Mouse (Mus musculus): ENCODE data around the gene Tmem30b. TPM values are rescaled to one million over a fixed set of nuclear protein-coding genes. Genes with fewer than 3 reads are reported as not detected.
"Not testable (repeated sequence)": the region's sequence is repeated elsewhere in the genome, so short reads cannot be mapped to it uniquely, and the experiment has no call there.

Tmem30b gene
- polyA plus RNA-seq, 1 experiment: 0.27 TPM

GRCm38 (mm10) chr12:73537499-73538138 is 8.6 kb downstream of the Tmem30b start:
- TF ChIP-seq POLR2A (IDR thresholded peaks at IDR 0.05; ENCODE audit: extremely low read depth, insufficient read depth, low read length): no peak
- no peak for TF ChIP-seq CTCF (IDR thresholded peaks at IDR 0.05; ENCODE audit: extremely low read depth, insufficient read depth, low read length)
- H3K4me3 ChIP-seq (ENCODE audit: insufficient read depth, low read length): no peak overlapping the region
- no peaks in the 10 kb centered on the region for H3K4me1 ChIP-seq (ENCODE audit: control insufficient read depth, insufficient read depth, low read length)
- no peak overlapping the region for H3K27ac ChIP-seq (ENCODE audit: insufficient read depth, low read length)

- Histone ChIP-seq H3K4me3 (ENCODE audit: insufficient read depth, low read length) (no peak overlapping the region), H3K27ac (ENCODE audit: insufficient read depth, low read length) (no peak overlapping the region), H3K4me1 (ENCODE audit: control insufficient read depth, insufficient read depth, low read length) (no peaks in the 10 kb centered on the region)
- TF ChIP-seq CTCF (IDR thresholded peaks at IDR 0.05; ENCODE audit: extremely low read depth, insufficient read depth, low read length): peak; percentile 42; the same call in 1 of the 2 replicates
- no peak for TF ChIP-seq POLR2A (IDR thresholded peaks at IDR 0.05; ENCODE audit: extremely low read depth, insufficient read depth, low read length)
Measured at GRCm38 (mm10) chr12:73534591-73534990, 11.6 kb downstream of the Tmem30b start.

- Histone ChIP-seq H3K4me3 (ENCODE audit: insufficient read depth, low read length) (no peak overlapping the region), H3K27ac (ENCODE audit: insufficient read depth, low read length) (no peak overlapping the region), H3K4me1 (ENCODE audit: control insufficient read depth, insufficient read depth, low read length) (no peaks in the 10 kb centered on the region)
- TF ChIP-seq CTCF (IDR thresholded peaks at IDR 0.05; ENCODE audit: extremely low read depth, insufficient read depth, low read length) (no peak), POLR2A (IDR thresholded peaks at IDR 0.05; ENCODE audit: extremely low read depth, insufficient read depth, low read length) (no peak)
Measured at GRCm38 (mm10) chr12:73531889-73532479, 14.2 kb downstream of the Tmem30b start.

GRCm38 (mm10) chr12:73529590-73529989 is 16.6 kb downstream of the Tmem30b start:
- no peak overlapping the region for H3K4me3 ChIP-seq (ENCODE audit: insufficient read depth, low read length)
- no peak for TF ChIP-seq POLR2A (IDR thresholded peaks at IDR 0.05; ENCODE audit: extremely low read depth, insufficient read depth, low read length)
- no peaks in the 10 kb centered on the region for H3K4me1 ChIP-seq (ENCODE audit: control insufficient read depth, insufficient read depth, low read length)
- no peak overlapping the region for H3K27ac ChIP-seq (ENCODE audit: insufficient read depth, low read length)

- H3K27ac ChIP-seq (ENCODE audit: insufficient read depth, low read length): no peak overlapping the region
- no peak overlapping the region for H3K4me3 ChIP-seq (ENCODE audit: insufficient read depth, low read length)
- no peaks in the 10 kb centered on the region for H3K4me1 ChIP-seq (ENCODE audit: control insufficient read depth, insufficient read depth, low read length)
- TF ChIP-seq POLR2A (IDR thresholded peaks at IDR 0.05; ENCODE audit: extremely low read depth, insufficient read depth, low read length): no peak
- TF ChIP-seq CTCF (IDR thresholded peaks at IDR 0.05; ENCODE audit: extremely low read depth, insufficient read depth, low read length): no peak
Measured at GRCm38 (mm10) chr12:73529131-73529530, 17.1 kb downstream of the Tmem30b start.

- H3K4me1 ChIP-seq (ENCODE audit: control insufficient read depth, insufficient read depth, low read length); H3K4me3 ChIP-seq (ENCODE audit: insufficient read depth, low read length); H3K27ac ChIP-seq (ENCODE audit: insufficient read depth, low read length): not testable (repeated sequence)
Measured at GRCm38 (mm10) chr12:73528142-73528541, 18.1 kb downstream of the Tmem30b start.

- Histone ChIP-seq H3K4me3 (ENCODE audit: insufficient read depth, low read length) (no peak overlapping the region), H3K4me1 (ENCODE audit: control insufficient read depth, insufficient read depth, low read length) (no peaks in the 10 kb centered on the region), H3K27ac (ENCODE audit: insufficient read depth, low read length) (no peak overlapping the region)
- no peak for TF ChIP-seq CTCF (IDR thresholded peaks at IDR 0.05; ENCODE audit: extremely low read depth, insufficient read depth, low read length)
- TF ChIP-seq POLR2A (IDR thresholded peaks at IDR 0.05; ENCODE audit: extremely low read depth, insufficient read depth, low read length): no peak
Measured at GRCm38 (mm10) chr12:73525254-73525885, 20.8 kb downstream of the Tmem30b start.

GRCm38 (mm10) chr12:73523066-73523465 is 23.1 kb downstream of the Tmem30b start:
- no peak overlapping the region for H3K27ac ChIP-seq (ENCODE audit: insufficient read depth, low read length)
- no peaks in the 10 kb centered on the region for H3K4me1 ChIP-seq (ENCODE audit: control insufficient read depth, insufficient read depth, low read length)
- TF ChIP-seq POLR2A (IDR thresholded peaks at IDR 0.05; ENCODE audit: extremely low read depth, insufficient read depth, low read length): no peak
- no peak for TF ChIP-seq CTCF (IDR thresholded peaks at IDR 0.05; ENCODE audit: extremely low read depth, insufficient read depth, low read length)
- H3K4me3 ChIP-seq (ENCODE audit: insufficient read depth, low read length): no peak overlapping the region

GRCm38 (mm10) chr12:73521944-73522343 is 24.2 kb downstream of the Tmem30b start:
- no peak overlapping the region for H3K4me3 ChIP-seq (ENCODE audit: insufficient read depth, low read length)
- TF ChIP-seq CTCF (IDR thresholded peaks at IDR 0.05; ENCODE audit: extremely low read depth, insufficient read depth, low read length): no peak
- no peak for TF ChIP-seq POLR2A (IDR thresholded peaks at IDR 0.05; ENCODE audit: extremely low read depth, insufficient read depth, low read length)
- H3K27ac ChIP-seq (ENCODE audit: insufficient read depth, low read length): no peak overlapping the region
- no peaks in the 10 kb centered on the region for H3K4me1 ChIP-seq (ENCODE audit: control insufficient read depth, insufficient read depth, low read length)

- TF ChIP-seq POLR2A (IDR thresholded peaks at IDR 0.05; ENCODE audit: extremely low read depth, insufficient read depth, low read length) (no peak), CTCF (IDR thresholded peaks at IDR 0.05; ENCODE audit: extremely low read depth, insufficient read depth, low read length) (no peak)
- no peak overlapping the region for H3K27ac ChIP-seq (ENCODE audit: insufficient read depth, low read length)
Measured at GRCm38 (mm10) chr12:73521238-73521841, 24.9 kb downstream of the Tmem30b start.

More at GRCm38 (mm10) chr12:73521238-73521841, 24.9 kb downstream of the Tmem30b start:
- H3K4me3 ChIP-seq (ENCODE audit: insufficient read depth, low read length): no peak overlapping the region
- no peaks in the 10 kb centered on the region for H3K4me1 ChIP-seq (ENCODE audit: control insufficient read depth, insufficient read depth, low read length)

All from cortical plate, adult 2 months (tissue).